Mouse (Mus musculus) cerebellum, adult (tissue): Measurements from ENCODE around the gene Rngtt.
"Not testable (repeated sequence)": the region's sequence is repeated elsewhere in the genome, so short reads cannot be mapped to it uniquely, and the experiment has no call there.

Experiments
- ATAC-seq: cut with Nextera tagmentation; 2 replicates; pipeline ENCODE4 v1.9.2; 2017; ENCODE audit warnings: mild to moderate bottlenecking, moderate library complexity, mixed read lengths; ENCODE audit not compliant: insufficient number of reproducible peaks, low FRiP score, low TSS enrichment

The Rngtt gene

GRCm38 (mm10) chr4:33309764-33310757 lies at the start of gene Rngtt:
Gene Rngtt, plus strand, starts transcription at chr4:33310311.
- ATAC-seq: peak; percentile 79

GRCm38 (mm10) chr4:33260311-33260710 lies 49.8 kb upstream of the Rngtt start:
- ATAC-seq: no peak

- peak; percentile 83 for ATAC-seq
Observed at GRCm38 (mm10) chr4:33261311-33261753, 48.8 kb upstream of the Rngtt start.

- no peak for ATAC-seq
Observed at GRCm38 (mm10) chr4:33262897-33263296, 47.2 kb upstream of the Rngtt start.

GRCm38 (mm10) chr4:33264979-33265726 lies 45.0 kb upstream of the Rngtt start:
- ATAC-seq: no peak

- ATAC-seq: no peak
Observed at GRCm38 (mm10) chr4:33270386-33271314, 39.5 kb upstream of the Rngtt start.

GRCm38 (mm10) chr4:33273437-33273836 lies 36.7 kb upstream of the Rngtt start:
- no peak for ATAC-seq

GRCm38 (mm10) chr4:33281891-33282685 lies 28.0 kb upstream of the Rngtt start:
- ATAC-seq: no peak

- no peak for ATAC-seq
Observed at GRCm38 (mm10) chr4:33284083-33284880, 25.8 kb upstream of the Rngtt start.

GRCm38 (mm10) chr4:33285448-33285847 lies 24.7 kb upstream of the Rngtt start:
- no peak for ATAC-seq

- ATAC-seq: no peak
Observed at GRCm38 (mm10) chr4:33289106-33289650, 20.9 kb upstream of the Rngtt start.

- ATAC-seq: no peak
Observed at GRCm38 (mm10) chr4:33290002-33290401, 20.1 kb upstream of the Rngtt start, which contains the start of gene Pnrc1. Gene Pnrc1, minus strand, starts transcription at chr4:33290163.

GRCm38 (mm10) chr4:33290878-33291277 lies 19.2 kb upstream of the Rngtt start:
- ATAC-seq: no peak

GRCm38 (mm10) chr4:33292409-33293370 lies 17.4 kb upstream of the Rngtt start:
- no peak for ATAC-seq

GRCm38 (mm10) chr4:33300891-33301665 lies 9.0 kb upstream of the Rngtt start:
- not testable (repeated sequence) for ATAC-seq

GRCm38 (mm10) chr4:33303057-33303456 lies 7.1 kb upstream of the Rngtt start:
- no peak for ATAC-seq
